Mouse (Mus musculus) C2C12 (cell line): Measurements from ENCODE around the gene Lrmda. TPM values are rescaled to one million over a fixed set of nuclear protein-coding genes. Genes with fewer than 3 reads are reported as not detected.

Experiments
- H3K27me3 ChIP-seq: one replicate; pipeline ENCODE4 v1.6.1; 2011; ENCODE audit not compliant: control insufficient read depth, insufficient read depth, insufficient read length
- H3K36me3 ChIP-seq: one replicate; pipeline ENCODE4 v1.6.1; 2011; ENCODE audit not compliant: control insufficient read depth, insufficient read depth
- H3K4me3 ChIP-seq: one replicate; pipeline ENCODE4 v1.5.1; 2011; ENCODE audit warnings: mild to moderate bottlenecking, control low read depth; ENCODE audit not compliant: poor library complexity, insufficient read depth, severe bottlenecking
- H3K79me2 ChIP-seq: one replicate; pipeline ENCODE4 v1.6.1; 2011; ENCODE audit not compliant: control insufficient read depth, insufficient read depth
- H3K79me3 ChIP-seq: one replicate; pipeline ENCODE4 v1.6.1; 2011; ENCODE audit warnings: low read depth, control low read depth
- H3ac ChIP-seq: one replicate; pipeline ENCODE3; 2011; ENCODE audit warnings: low read depth; ENCODE audit not compliant: control insufficient read depth, insufficient read length
- CEBPB ChIP-seq: IDR thresholded peaks from one replicate; pipeline ENCODE4 v1.6.1; 2011; ENCODE audit warnings: low read depth, mild to moderate bottlenecking, control low read depth, moderate library complexity
- CTCF ChIP-seq: IDR thresholded peaks from one replicate; pipeline ENCODE4 v1.5.1; 2011; ENCODE audit not compliant: control insufficient read depth, insufficient read depth, insufficient read length
- FOSL1 ChIP-seq: IDR thresholded peaks from one replicate; pipeline ENCODE4 v1.8.0; 2011; ENCODE audit warnings: mild to moderate bottlenecking, low read length; ENCODE audit not compliant: poor library complexity, insufficient read depth, severe bottlenecking
- MAX ChIP-seq: IDR thresholded peaks from one replicate; pipeline ENCODE4 v1.6.1; 2011; ENCODE audit warnings: mild to moderate bottlenecking, control low read depth
- MYOD1 ChIP-seq: IDR thresholded peaks from one replicate; pipeline ENCODE4 v1.6.1; 2011; ENCODE audit warnings: low read depth; ENCODE audit not compliant: control insufficient read depth, insufficient read length
- MYOG ChIP-seq: IDR thresholded peaks from one replicate; pipeline ENCODE4 v1.6.1; 2011; ENCODE audit not compliant: control insufficient read depth, insufficient read length; ENCODE audit errors: extremely low read depth
- USF1 ChIP-seq: IDR thresholded peaks from one replicate; pipeline ENCODE4 v1.6.1; 2011; ENCODE audit warnings: low read depth, mild to moderate bottlenecking, control low read depth, moderate library complexity
- polyA plus RNA-seq: library from polyadenylated mRNA; unstranded; fragments of >200 nt; fragmentation: generic; extraction: Trizol; gene quantifications from one replicate; pipeline ENCODE4 v1.2.1, GENCODE M21; 2012; ENCODE audit warnings: missing spikeins

The Lrmda gene
- polyA plus RNA-seq, 1 experiment: not detected

- TF ChIP-seq CEBPB (no peak), MAX (no peak), MYOD1 (no peak)
- Histone ChIP-seq H3K36me3 (no peaks in the 10 kb centered on the region), H3K79me2 (no peaks in the 10 kb centered on the region), H3K27me3 (no peaks in the 10 kb centered on the region), H3K4me3 (no peak overlapping the region), H3ac (no peak overlapping the region), H3K79me3 (no peaks in the 10 kb centered on the region)
These were observed 1033.5 kb downstream of the Lrmda start for GRCm38 (mm10) chr14:23052833-23053592.

DNA sequence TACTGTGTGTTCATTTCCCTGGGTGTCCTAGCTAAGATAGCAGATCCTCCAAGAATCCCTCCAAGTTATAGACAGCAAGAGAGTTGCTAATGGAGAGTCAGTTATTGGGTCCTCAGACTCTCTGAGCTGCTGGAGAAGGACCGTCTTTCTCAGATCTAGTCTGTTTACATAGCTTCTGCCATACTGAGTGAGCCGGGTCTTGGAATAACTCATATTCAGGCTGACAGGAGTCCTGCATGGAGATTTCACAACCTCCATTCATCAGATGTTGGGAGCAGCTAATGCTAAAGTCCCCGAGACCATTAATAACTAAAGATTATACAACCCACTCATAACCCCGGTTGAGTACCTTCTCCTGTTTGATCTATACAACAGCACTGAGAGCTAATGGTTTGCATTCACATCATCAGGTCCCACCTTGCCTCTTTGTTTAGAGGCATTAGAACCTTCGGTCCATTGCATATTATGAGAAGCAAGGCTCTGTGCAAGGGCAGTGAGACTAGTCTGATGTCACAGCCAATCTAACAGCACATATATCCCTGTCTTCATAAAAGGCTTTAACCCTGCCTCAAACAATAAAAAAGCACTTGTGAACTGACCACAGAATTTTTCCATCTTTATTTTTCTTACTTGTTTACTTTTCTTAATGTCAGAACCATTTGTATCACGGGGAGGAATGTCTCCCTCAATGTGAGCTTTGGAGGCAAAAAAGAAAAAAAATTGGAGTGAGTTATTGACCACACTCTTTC lies 1037.9 kb downstream of the Lrmda start:
- H3ac ChIP-seq: no peak overlapping the region
- H3K79me2 ChIP-seq: no peaks in the 10 kb centered on the region
- H3K36me3 ChIP-seq: no peaks in the 10 kb centered on the region
- TF ChIP-seq MYOD1: no peak
- H3K27me3 ChIP-seq: no peaks in the 10 kb centered on the region
- no peak overlapping the region for H3K4me3 ChIP-seq
- H3K79me3 ChIP-seq: no peaks in the 10 kb centered on the region

GRCm38 (mm10) chr14:23057987-23058386 lies 1038.5 kb downstream of the Lrmda start:
- TF ChIP-seq MYOD1 (no peak), USF1 (no peak), CTCF (no peak), CEBPB (no peak), FOSL1 (no peak), MAX (no peak), MYOG (no peak)
- Histone ChIP-seq H3ac (no peak overlapping the region), H3K79me3 (no peaks in the 10 kb centered on the region), H3K4me3 (no peak overlapping the region), H3K79me2 (no peaks in the 10 kb centered on the region), H3K36me3 (no peaks in the 10 kb centered on the region), H3K27me3 (no peaks in the 10 kb centered on the region)

GRCm38 (mm10) chr14:23078719-23079118 lies 1059.2 kb downstream of the Lrmda start:
- TF ChIP-seq CTCF: no peak
- no peak for TF ChIP-seq MAX
- TF ChIP-seq MYOG: no peak
- TF ChIP-seq CEBPB: no peak
- no peak for TF ChIP-seq FOSL1
- TF ChIP-seq MYOD1: no peak
- no peak for TF ChIP-seq USF1
- Histone ChIP-seq H3K79me3 (no peaks in the 10 kb centered on the region), H3ac (no peak overlapping the region)

GRCm38 (mm10) chr14:23084241-23084773 lies 1064.8 kb downstream of the Lrmda start:
- H3K36me3 ChIP-seq: no peaks in the 10 kb centered on the region
- H3K79me2 ChIP-seq: no peaks in the 10 kb centered on the region
- H3K4me3 ChIP-seq: no peak overlapping the region
- H3K79me3 ChIP-seq: no peaks in the 10 kb centered on the region
- H3ac ChIP-seq: no peak overlapping the region
- H3K27me3 ChIP-seq: no peaks in the 10 kb centered on the region
- no peak for TF ChIP-seq MAX
- no peak for TF ChIP-seq FOSL1
- no peak for TF ChIP-seq USF1
- TF ChIP-seq MYOD1: peak; percentile 78

More at GRCm38 (mm10) chr14:23078719-23079118, 1059.2 kb downstream of the Lrmda start:
- Histone ChIP-seq H3K27me3 (no peaks in the 10 kb centered on the region), H3K36me3 (no peaks in the 10 kb centered on the region), H3K4me3 (no peak overlapping the region), H3K79me2 (no peaks in the 10 kb centered on the region)

GRCm38 (mm10) chr14:23084797-23085196 lies 1065.3 kb downstream of the Lrmda start:
- no peaks in the 10 kb centered on the region for H3K79me2 ChIP-seq
- no peak overlapping the region for H3K4me3 ChIP-seq
- no peak for TF ChIP-seq MAX
- peak; percentile 9 for TF ChIP-seq MYOD1
- TF ChIP-seq CTCF: no peak
- TF ChIP-seq USF1: no peak
- TF ChIP-seq FOSL1: peak; percentile 65
- no peak for TF ChIP-seq MYOG
- TF ChIP-seq CEBPB: peak; percentile 76
- no peaks in the 10 kb centered on the region for H3K79me3 ChIP-seq
- H3K36me3 ChIP-seq: no peaks in the 10 kb centered on the region
- H3K27me3 ChIP-seq: no peaks in the 10 kb centered on the region
- H3ac ChIP-seq: no peak overlapping the region
